ENCODE assay signal across 13 mouse cellular contexts in genomic region chr4:82338930-82339329, GRCm38 (mm10).
DNase-seq lines count a peak whose midpoint lies in the region; ATAC-seq and TF ChIP-seq lines count a peak whose summit lies in the region.
"Had no signal": no experiment of that assay in that cellular context is flagged by ENCODE, and none has a peak within 500 bp of the region (broad histone marks: within the 10 kb centered on the region; RNA-seq: fewer than 3 reads in every experiment).

No protein-coding gene starts in this region.

- no peaks in the 10 kb centered on the region for H3K36me3 ChIP-seq in intestine, embryonic 15.5 days
- H3K36me3 ChIP-seq in intestine, postnatal 0 days (ENCODE audit: control insufficient read depth, insufficient read depth) = no peaks in the 10 kb centered on the region
- H3K36me3 ChIP-seq in neural tube, embryonic 13.5 days = no peaks in the 10 kb centered on the region

- TF ChIP-seq CTCF in gastrocnemius, adult 2 months (IDR thresholded peaks at IDR 0.05) = no peak
- no peak for TF ChIP-seq CTCF in intestine, postnatal 0 days (IDR thresholded peaks at IDR 0.05; ENCODE audit: low read depth)

- 72% methylated on average over 6 of the region's 6 CpGs for WGBS in intestine, embryonic 15.5 days
- WGBS in intestine, postnatal 0 days = 81% methylated on average over 6 of the region's 6 CpGs
- 83% methylated on average over 6 of the region's 6 CpGs for WGBS in neural tube, embryonic 13.5 days

- no peak for ATAC-seq in intestine, embryonic 15.5 days
- ATAC-seq in intestine, postnatal 0 days = no peak
- no peak for ATAC-seq in neural tube, embryonic 13.5 days (ENCODE audit: low read depth)
- ATAC-seq: forebrain, embryonic 14.5 days; hindbrain, embryonic 16.5 days; midbrain, embryonic 16.5 days had no signal

- no peaks in the 10 kb centered on the region for H3K27me3 ChIP-seq in intestine, embryonic 15.5 days (replicated peaks)
- H3K27me3 ChIP-seq in intestine, postnatal 0 days (replicated peaks; ENCODE audit: control insufficient read depth, insufficient read depth, low read length) = no peaks in the 10 kb centered on the region
- no peaks in the 10 kb centered on the region for H3K27me3 ChIP-seq in neural tube, embryonic 13.5 days

- H3K9ac ChIP-seq in intestine, embryonic 15.5 days = no peak overlapping the region
- H3K9ac ChIP-seq in intestine, postnatal 0 days (ENCODE audit: low read depth, low read length) = no peak overlapping the region
- H3K9ac ChIP-seq in neural tube, embryonic 13.5 days = no peak overlapping the region
- H3K9ac ChIP-seq: liver, embryonic 14.5 days had no signal

- peak overlapping the region; percentile 73 for H3K27ac ChIP-seq in gastrocnemius, adult 2 months
- H3K27ac ChIP-seq in intestine, embryonic 15.5 days = peak overlapping the region; percentile 17; the same call in 1 of the 2 replicates
- H3K27ac ChIP-seq in intestine, postnatal 0 days (ENCODE audit: low read depth, low read length) = no peak overlapping the region
- H3K27ac ChIP-seq in neural tube, embryonic 13.5 days (replicated peaks) = peak overlapping the region; percentile 28; the same call in 1 of the 2 replicates
- H3K27ac ChIP-seq: liver, embryonic 14.5 days had no signal

- no peaks in the 10 kb centered on the region for H3K9me3 ChIP-seq in intestine, embryonic 15.5 days
- no peaks in the 10 kb centered on the region for H3K9me3 ChIP-seq in intestine, postnatal 0 days (ENCODE audit: control insufficient read depth)
- no peaks in the 10 kb centered on the region for H3K9me3 ChIP-seq in neural tube, embryonic 13.5 days

- H3K4me2 ChIP-seq in intestine, embryonic 15.5 days (replicated peaks) = no peak overlapping the region
- no peak overlapping the region for H3K4me2 ChIP-seq in intestine, postnatal 0 days (replicated peaks; ENCODE audit: low read depth)
- no peak overlapping the region for H3K4me2 ChIP-seq in neural tube, embryonic 13.5 days

- no peak overlapping the region for H3K4me3 ChIP-seq in gastrocnemius, adult 2 months
- no peak overlapping the region for H3K4me3 ChIP-seq in intestine, embryonic 15.5 days (replicated peaks)
- H3K4me3 ChIP-seq in intestine, postnatal 0 days (ENCODE audit: low read depth, low read length) = no peak overlapping the region
- no peak overlapping the region for H3K4me3 ChIP-seq in neural tube, embryonic 13.5 days

- H3K4me1 ChIP-seq in intestine, embryonic 15.5 days (replicated peaks) = no peaks in the 10 kb centered on the region
- H3K4me1 ChIP-seq in intestine, postnatal 0 days (replicated peaks; ENCODE audit: control insufficient read depth, insufficient read depth, low read length) = no peaks in the 10 kb centered on the region
- H3K4me1 ChIP-seq in neural tube, embryonic 13.5 days (replicated peaks) = peaks cover 36% of the 10 kb centered on the region

- intact Hi-C loops in gastrocnemius, adult 2 months (cut with DNase I) = loop anchor here (5.0 kb wide), 1 partner anchor 148 kb away; no protein-coding TSS in a partner anchor

- DNase-seq in gastrocnemius, adult 2 months = no peak
- no peak for DNase-seq in gastrocnemius, postnatal 10 days
- DNase-seq in neural tube, embryonic 10.5 days (ENCODE audit: extremely low spot score, low spot score) = no peak
- no peak for DNase-seq in ovary, adult 18-20 months (ENCODE audit: low spot score)
- DNase-seq: right cerebral cortex, adult 18-20 months; spleen, adult 18-20 months had no signal
